In the genomic region with DNA sequence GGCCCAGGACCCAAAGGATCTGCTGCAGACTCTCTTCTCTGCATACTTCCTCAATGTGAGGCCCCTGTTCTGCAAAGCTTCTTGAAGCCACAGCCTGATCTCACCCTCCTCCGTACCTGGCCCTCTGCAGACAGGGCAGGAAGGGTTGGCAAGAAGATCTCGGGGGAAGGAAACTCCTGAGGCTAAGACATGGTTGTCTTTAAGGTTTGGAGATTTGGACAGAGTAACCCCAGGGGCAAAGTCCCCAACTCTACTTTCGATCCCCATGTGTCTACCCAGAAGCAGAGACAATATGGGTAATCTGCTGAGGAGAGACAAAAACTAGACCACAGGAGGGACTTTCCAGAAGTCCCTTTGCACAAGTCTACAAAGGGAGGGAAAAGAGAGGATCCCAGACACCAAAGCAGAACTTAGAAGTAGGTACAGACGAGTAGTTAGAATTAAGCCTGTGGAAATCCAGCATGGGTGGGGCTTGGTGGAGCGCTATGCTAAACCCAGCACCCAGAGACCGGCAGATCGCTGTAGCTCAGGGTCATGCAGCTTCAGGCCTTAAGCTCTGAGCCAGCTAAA, we compare ENCODE assay signal across 10 mouse cellular contexts. TPM values are rescaled to one million over a fixed set of nuclear protein-coding genes. Genes with fewer than 3 reads are reported as not detected.
DNase-seq lines count a peak whose midpoint lies in the region; ATAC-seq and TF ChIP-seq lines count a peak whose summit lies in the region.
"Had no signal": no experiment of that assay in that cellular context is flagged by ENCODE, and none has a peak within 500 bp of the region (broad histone marks: within the 10 kb centered on the region; RNA-seq: fewer than 3 reads in every experiment).

No protein-coding gene starts in this region.

- no peak overlapping the region for H3K9ac ChIP-seq in lung, postnatal 0 days (replicated peaks; ENCODE audit: low read depth)
- 0 out of 2 replicates have a peak overlapping the region, but pooled peaks have one; percentile 37 for H3K9ac ChIP-seq in intestine, embryonic 16.5 days (ENCODE audit: low read depth, low read length)
- H3K9ac ChIP-seq in stomach, embryonic 16.5 days (ENCODE audit: low read length): peak overlapping the region; percentile 36; the same call in 1 of the 2 replicates
- no peak overlapping the region for H3K9ac ChIP-seq in midbrain, embryonic 14.5 days (replicated peaks; ENCODE audit: low read length)

- no peak overlapping the region for H3K4me2 ChIP-seq in lung, postnatal 0 days (replicated peaks; ENCODE audit: low read depth, low read length)
- H3K4me2 ChIP-seq in intestine, embryonic 16.5 days (ENCODE audit: low read depth, low read length): no peak overlapping the region
- no peak overlapping the region for H3K4me2 ChIP-seq in stomach, embryonic 16.5 days (ENCODE audit: low read depth, low read length)
- H3K4me2 ChIP-seq in midbrain, embryonic 14.5 days (ENCODE audit: low read length): no peak overlapping the region

- H3K4me3 ChIP-seq in lung, postnatal 0 days (ENCODE audit: low read depth, low read length): no peak overlapping the region
- H3K4me3 ChIP-seq in intestine, embryonic 16.5 days (ENCODE audit: low read length): no peak overlapping the region
- H3K4me3 ChIP-seq in stomach, embryonic 16.5 days (replicated peaks; ENCODE audit: low read length): no peak overlapping the region
- no peak overlapping the region for H3K4me3 ChIP-seq in midbrain, embryonic 14.5 days (replicated peaks; ENCODE audit: low read depth, low read length)
- H3K4me3 ChIP-seq: neural tube, embryonic 12.5 days had no signal

- WGBS in lung, postnatal 0 days: 57% methylated on average over 7 of the region's 7 CpGs
- 68% methylated on average over 7 of the region's 7 CpGs for WGBS in intestine, embryonic 16.5 days
- 71% methylated on average over 7 of the region's 7 CpGs for WGBS in stomach, embryonic 16.5 days
- 85% methylated on average over 7 of the region's 7 CpGs for WGBS in midbrain, embryonic 14.5 days

- peaks cover 31% of the 10 kb centered on the region for H3K4me1 ChIP-seq in lung, postnatal 0 days (ENCODE audit: insufficient read depth, low read depth, low read length)
- H3K4me1 ChIP-seq in intestine, embryonic 16.5 days (ENCODE audit: control insufficient read depth, insufficient read depth, low read length): peaks cover 50% of the 10 kb centered on the region
- peaks cover 46% of the 10 kb centered on the region for H3K4me1 ChIP-seq in stomach, embryonic 16.5 days (ENCODE audit: control insufficient read depth, insufficient read depth, low read length)
- H3K4me1 ChIP-seq in midbrain, embryonic 14.5 days (ENCODE audit: control insufficient read depth, insufficient read depth, low read length): peaks cover 30% of the 10 kb centered on the region

- DNase-seq in lung, postnatal 0 days (ENCODE audit: low spot score): no peak
- DNase-seq in lung, postnatal 25 days (ENCODE audit: low spot score): no peak
- peak; percentile 61 for DNase-seq in MEL-GATA-1-ER (ENCODE audit: extremely low read depth, low read depth)
- no peak for DNase-seq in kidney, postnatal 36 days
- no peak for DNase-seq in midbrain, embryonic 14.5 days
- DNase-seq: cerebellum, postnatal 10 days; kidney, adult 11 months had no signal

- H3K36me3 ChIP-seq in lung, postnatal 0 days (ENCODE audit: insufficient read depth, low read length): no peaks in the 10 kb centered on the region
- no peaks in the 10 kb centered on the region for H3K36me3 ChIP-seq in intestine, embryonic 16.5 days (ENCODE audit: control insufficient read depth, insufficient read depth, low read length)
- no peaks in the 10 kb centered on the region for H3K36me3 ChIP-seq in stomach, embryonic 16.5 days (ENCODE audit: control insufficient read depth, insufficient read depth, low read length)
- no peaks in the 10 kb centered on the region for H3K36me3 ChIP-seq in midbrain, embryonic 14.5 days (ENCODE audit: control insufficient read depth, insufficient read depth, low read length)
- H3K36me3 ChIP-seq: neural tube, embryonic 12.5 days had no signal

- ATAC-seq in lung, postnatal 0 days: no peak
- no peak for ATAC-seq in intestine, embryonic 16.5 days
- ATAC-seq in stomach, embryonic 16.5 days (ENCODE audit: insufficient read depth, low FRiP score): no peak
- no peak for ATAC-seq in midbrain, embryonic 14.5 days (ENCODE audit: low FRiP score, low TSS enrichment)

- H3K27ac ChIP-seq in lung, postnatal 0 days (ENCODE audit: low read length): peak overlapping the region; percentile 65
- H3K27ac ChIP-seq in intestine, embryonic 16.5 days (ENCODE audit: low read length): peak overlapping the region; percentile 53
- H3K27ac ChIP-seq in stomach, embryonic 16.5 days (ENCODE audit: low read length): peak overlapping the region; percentile 28
- no peak overlapping the region for H3K27ac ChIP-seq in midbrain, embryonic 14.5 days (replicated peaks; ENCODE audit: low read depth, low read length)
- H3K27ac ChIP-seq: neural tube, embryonic 12.5 days had no signal

- H3K9me3 ChIP-seq in lung, postnatal 0 days (ENCODE audit: low read length): no peaks in the 10 kb centered on the region
- H3K9me3 ChIP-seq in intestine, embryonic 16.5 days (ENCODE audit: control insufficient read depth, low read length): no peaks in the 10 kb centered on the region
- no peaks in the 10 kb centered on the region for H3K9me3 ChIP-seq in stomach, embryonic 16.5 days (replicated peaks; ENCODE audit: control insufficient read depth, low read length)
- no peaks in the 10 kb centered on the region for H3K9me3 ChIP-seq in midbrain, embryonic 14.5 days (ENCODE audit: control insufficient read depth, low read length)
- H3K9me3 ChIP-seq: neural tube, embryonic 12.5 days had no signal

- no peak for TF ChIP-seq CTCF in lung, postnatal 0 days (IDR thresholded peaks at IDR 0.05)

- TF ChIP-seq EP300 in lung, postnatal 0 days (IDR thresholded peaks at IDR 0.05): no peak

- H3K27me3 ChIP-seq in lung, postnatal 0 days (replicated peaks; ENCODE audit: insufficient read depth, low read length): no peaks in the 10 kb centered on the region
- no peaks in the 10 kb centered on the region for H3K27me3 ChIP-seq in intestine, embryonic 16.5 days (replicated peaks; ENCODE audit: control insufficient read depth, insufficient read depth, low read length)
- H3K27me3 ChIP-seq in stomach, embryonic 16.5 days (ENCODE audit: control insufficient read depth, insufficient read depth, low read length): no peaks in the 10 kb centered on the region
- H3K27me3 ChIP-seq in midbrain, embryonic 14.5 days (ENCODE audit: control insufficient read depth, insufficient read depth, low read length): no peaks in the 10 kb centered on the region

RNA-seq across cellular contexts. Expression of a gene that starts 3.9 kb away (rescaled TPM):
- 185 and 216 TPM in 2 replicates for polyA plus RNA-seq in lung, postnatal 0 days (2015; fragmentation: Nextera tagmentation; extraction: Ambion mirVana)
- polyA plus RNA-seq in intestine, embryonic 16.5 days (2015; fragmentation: Nextera tagmentation; extraction: Ambion mirVana): 126 and 127 TPM in 2 replicates
- 266 and 298 TPM in 2 replicates for polyA plus RNA-seq in stomach, embryonic 16.5 days (2015; fragmentation: Nextera tagmentation; extraction: Ambion mirVana)
- polyA plus RNA-seq in midbrain, embryonic 14.5 days (2014; fragmentation: Nextera tagmentation; extraction: Ambion mirVana): 31.0 and 34.3 TPM in 2 replicates

RNA-seq across cellular contexts. Expression of a gene that starts 18.6 kb away (rescaled TPM):
- 2.6 and 3.4 TPM in 2 replicates for polyA plus RNA-seq in lung, postnatal 0 days (2015; fragmentation: Nextera tagmentation; extraction: Ambion mirVana)
- 6.5 and 7.3 TPM in 2 replicates for polyA plus RNA-seq in intestine, embryonic 16.5 days (2015; fragmentation: Nextera tagmentation; extraction: Ambion mirVana)
- 9.9 and 11.4 TPM in 2 replicates for polyA plus RNA-seq in stomach, embryonic 16.5 days (2015; fragmentation: Nextera tagmentation; extraction: Ambion mirVana)
- polyA plus RNA-seq in midbrain, embryonic 14.5 days (2014; fragmentation: Nextera tagmentation; extraction: Ambion mirVana): 50.8 and 51.8 TPM in 2 replicates

RNA-seq across cellular contexts. Expression of a gene that starts 34.5 kb away (rescaled TPM):
- polyA plus RNA-seq in lung, postnatal 0 days (2015; fragmentation: Nextera tagmentation; extraction: Ambion mirVana): 61.4 and 61.8 TPM in 2 replicates
- polyA plus RNA-seq in intestine, embryonic 16.5 days (2015; fragmentation: Nextera tagmentation; extraction: Ambion mirVana): 102 and 109 TPM in 2 replicates
- polyA plus RNA-seq in stomach, embryonic 16.5 days (2015; fragmentation: Nextera tagmentation; extraction: Ambion mirVana): 144 and 197 TPM in 2 replicates
- not detected in 2 replicates for polyA plus RNA-seq in midbrain, embryonic 14.5 days (2014; fragmentation: Nextera tagmentation; extraction: Ambion mirVana)

RNA-seq across cellular contexts. Expression of a gene that starts 39.2 kb away (rescaled TPM):
- polyA plus RNA-seq in lung, postnatal 0 days (2015; fragmentation: Nextera tagmentation; extraction: Ambion mirVana): 138 and 143 TPM in 2 replicates
- polyA plus RNA-seq in intestine, embryonic 16.5 days (2015; fragmentation: Nextera tagmentation; extraction: Ambion mirVana): 244 and 256 TPM in 2 replicates
- 188 and 190 TPM in 2 replicates for polyA plus RNA-seq in stomach, embryonic 16.5 days (2015; fragmentation: Nextera tagmentation; extraction: Ambion mirVana)
- 93.4 and 154 TPM in 2 replicates for polyA plus RNA-seq in midbrain, embryonic 14.5 days (2014; fragmentation: Nextera tagmentation; extraction: Ambion mirVana)

RNA-seq across cellular contexts. Expression of a gene that starts 39.9 kb away (rescaled TPM):
- 18.4 and 22.6 TPM in 2 replicates for polyA plus RNA-seq in lung, postnatal 0 days (2015; fragmentation: Nextera tagmentation; extraction: Ambion mirVana)
- 37.2 and 38.9 TPM in 2 replicates for polyA plus RNA-seq in intestine, embryonic 16.5 days (2015; fragmentation: Nextera tagmentation; extraction: Ambion mirVana)
- 33.3 and 34.0 TPM in 2 replicates for polyA plus RNA-seq in stomach, embryonic 16.5 days (2015; fragmentation: Nextera tagmentation; extraction: Ambion mirVana)
- polyA plus RNA-seq in midbrain, embryonic 14.5 days (2014; fragmentation: Nextera tagmentation; extraction: Ambion mirVana): 42.4 and 47.8 TPM in 2 replicates

Comparison
In these comparisons a context has a peak if more than half of its experiments do, and no peak if none do; other contexts are left out.
1. H3K9ac ChIP-seq: peak in intestine, embryonic 16.5 days (single experiment) and stomach, embryonic 16.5 days (single experiment); none in lung, postnatal 0 days (single experiment) and midbrain, embryonic 14.5 days (single experiment).
2. RNA of a gene that starts 34.5 kb away (polyA plus RNA-seq): 144 to 197 TPM in stomach, embryonic 16.5 days, 102 to 109 TPM in intestine, embryonic 16.5 days and 61.4 to 61.8 TPM in lung, postnatal 0 days; not detected in midbrain, embryonic 14.5 days; every median in the first group is over 10 times any median in the second.